Mouse (Mus musculus) heart, postnatal 36 days (tissue): ENCODE data around the gene Pex5. TPM values are rescaled to one million over a fixed set of nuclear protein-coding genes. Genes with fewer than 3 reads are reported as not detected.

Experiments
- DNase-seq, 2 experiments: peaks; one replicate each; pipeline ENCODE4 v3.0.0; 2021 to 2022
- intact Hi-C: fragments of 180-260 bp; cut with DNase I; formaldehyde crosslinking; loops from one replicate; pipeline ENCODE4 v1.15.1; 2025
- total RNA-seq, 2 experiments: library from RNA; stranded (reverse); gene quantifications; 2 replicates each; pipeline ENCODE4 v1.2.3; 2021

The Pex5 gene
- total RNA-seq, result 10 to 100 TPM; 26.9 to 28.7 TPM

GRCm38 (mm10) chr6:124414927-124415325 lies at the start of gene Pex5:
Gene Pex5, minus strand, starts transcription at chr6:124415067.
- DNase-seq, result peak; percentile 96 to 97
- intact Hi-C loops, result loop anchor here (10.0 kb wide), 1 partner anchor 340 kb away; the partner anchor contains the start of genes Atn1 and Gm45234

- DNase-seq, result no peak
- intact Hi-C loops, result no loop called here
Measured at GRCm38 (mm10) chr6:124463881-124464291, 49.0 kb upstream of the Pex5 start.

GRCm38 (mm10) chr6:124459388-124459787 lies 44.5 kb upstream of the Pex5 start:
- DNase-seq, result no peak
- intact Hi-C loops, result no loop called here

- no peak for DNase-seq
- intact Hi-C loops, result no loop called here
Measured at GRCm38 (mm10) chr6:124458505-124458904, 43.6 kb upstream of the Pex5 start.

- DNase-seq, result no peak
- intact Hi-C loops, result no loop called here
Measured at GRCm38 (mm10) chr6:124457827-124458226, 43.0 kb upstream of the Pex5 start.

- no peak for DNase-seq
- intact Hi-C loops, result no loop called here
Measured at GRCm38 (mm10) chr6:124456243-124456642, 41.4 kb upstream of the Pex5 start.

GRCm38 (mm10) chr6:124453756-124454155 lies 38.9 kb upstream of the Pex5 start:
- intact Hi-C loops, result no loop called here
- DNase-seq, result no peak

GRCm38 (mm10) chr6:124451995-124452394 lies 37.1 kb upstream of the Pex5 start:
- intact Hi-C loops, result no loop called here
- DNase-seq, result no peak

GRCm38 (mm10) chr6:124449668-124450383 lies 35.0 kb upstream of the Pex5 start:
- intact Hi-C loops, result no loop called here
- DNase-seq, result no peak

- no peak for DNase-seq
- intact Hi-C loops, result no loop called here
Measured at GRCm38 (mm10) chr6:124448959-124449667, 34.2 kb upstream of the Pex5 start.

- DNase-seq, result no peak
- intact Hi-C loops, result no loop called here
Measured at GRCm38 (mm10) chr6:124448186-124448852, 33.5 kb upstream of the Pex5 start.

- DNase-seq, result no peak
- intact Hi-C loops, result no loop called here
Measured at GRCm38 (mm10) chr6:124447356-124447755, 32.5 kb upstream of the Pex5 start.

- no peak for DNase-seq
- intact Hi-C loops, result no loop called here
Measured at GRCm38 (mm10) chr6:124446459-124446858, 31.6 kb upstream of the Pex5 start.

- intact Hi-C loops, result no loop called here
- DNase-seq, result no peak
Measured at GRCm38 (mm10) chr6:124446024-124446423, 31.2 kb upstream of the Pex5 start.

GRCm38 (mm10) chr6:124443338-124443737 lies 28.5 kb upstream of the Pex5 start:
- no peak for DNase-seq
- intact Hi-C loops, result no loop called here

- DNase-seq, result no peak
- intact Hi-C loops, result no loop called here
Measured at GRCm38 (mm10) chr6:124436245-124436644, 21.4 kb upstream of the Pex5 start.

- intact Hi-C loops, result no loop called here
Measured at GRCm38 (mm10) chr6:124435173-124435572, 20.3 kb upstream of the Pex5 start.

GRCm38 (mm10) chr6:124433688-124434324 lies 18.9 kb upstream of the Pex5 start:
- intact Hi-C loops, result no loop called here
- no peak for DNase-seq

More at GRCm38 (mm10) chr6:124435173-124435572, 20.3 kb upstream of the Pex5 start:
- DNase-seq, result no peak

- no peak for DNase-seq
- intact Hi-C loops, result no loop called here
Measured at GRCm38 (mm10) chr6:124430784-124431495, 16.1 kb upstream of the Pex5 start.

GRCm38 (mm10) chr6:124430379-124430778 lies 15.5 kb upstream of the Pex5 start:
- intact Hi-C loops, result no loop called here
- no peak for DNase-seq
